Mouse (Mus musculus) brown adipose tissue, adult 24 weeks (tissue): Measurements from ENCODE around the gene Gnpda2. TPM values are rescaled to one million over a fixed set of nuclear protein-coding genes. Genes with fewer than 3 reads are reported as not detected.

Experiments used
- H3K27ac ChIP-seq: fragments of 200-500 bp; replicated peaks from 2 replicates; pipeline ENCODE4 v1.5.1; 2012; ENCODE audit warnings: low read depth, mild to moderate bottlenecking, low read length
- H3K4me1 ChIP-seq: fragments of 200-500 bp; 2 replicates; pipeline ENCODE4 v1.6.1; 2012; ENCODE audit warnings: low read length, mixed read lengths; ENCODE audit not compliant: control insufficient read depth, insufficient read depth, insufficient read length
- H3K4me3 ChIP-seq: fragments of 200-500 bp; 2 replicates; pipeline ENCODE4 v1.5.1; 2012; ENCODE audit warnings: low read depth, mild to moderate bottlenecking, low read length, moderate library complexity; ENCODE audit not compliant: insufficient read depth
- polyA plus RNA-seq: library from polyadenylated mRNA; stranded (reverse); fragments of >200 nt; gene quantifications from 2 replicates; pipeline ENCODE4 v1.2.4, GENCODE M21; 2012; ENCODE audit not compliant: missing spikeins, insufficient read depth, insufficient read length

Gene Gnpda2
- polyA plus RNA-seq, result 27.8 and 33.6 TPM in 2 replicates

GRCm38 (mm10) chr5:69591640-69592461 is at the start of gene Gnpda2:
Gene Gnpda2, minus strand, starts transcription at chr5:69592340.
- H3K27ac ChIP-seq, result peak within 1 kb of the TSS; percentile 56
- no peaks in the 10 kb centered on the region for H3K4me1 ChIP-seq
- peak within 1 kb of the TSS; percentile 84 for H3K4me3 ChIP-seq

DNA sequence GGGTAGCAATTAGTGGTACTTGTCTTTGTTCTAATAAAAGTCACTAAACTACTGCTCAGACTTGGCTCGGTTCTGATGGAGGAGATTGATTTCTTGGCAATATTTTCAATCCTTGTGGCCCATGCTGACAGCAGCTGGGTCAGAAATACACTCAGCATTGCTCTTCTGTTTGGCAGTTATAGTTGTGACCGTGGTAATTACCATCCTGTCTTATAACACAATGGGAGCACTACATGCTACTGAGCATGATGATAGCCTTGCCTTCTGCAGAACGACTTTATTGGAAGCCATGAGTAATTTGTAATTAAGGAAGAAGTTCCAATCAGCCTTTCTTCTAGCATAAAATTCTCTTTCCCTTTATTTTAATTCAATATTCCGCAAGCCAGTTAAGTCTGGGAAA is 42.6 kb upstream of the Gnpda2 start:
- H3K4me1 ChIP-seq, result no peaks in the 10 kb centered on the region

GRCm38 (mm10) chr5:69620899-69621298 is 28.8 kb upstream of the Gnpda2 start:
- Histone ChIP-seq H3K4me3 (no peak overlapping the region), H3K27ac (no peak overlapping the region), H3K4me1 (no peaks in the 10 kb centered on the region)

More for the DNA sequence above, 42.6 kb upstream of the Gnpda2 start:
- H3K4me3 ChIP-seq, result no peak overlapping the region
- no peak overlapping the region for H3K27ac ChIP-seq

- Histone ChIP-seq H3K4me3 (no peak overlapping the region), H3K27ac (no peak overlapping the region), H3K4me1 (no peaks in the 10 kb centered on the region)
Observed at GRCm38 (mm10) chr5:69613209-69613796, 21.2 kb upstream of the Gnpda2 start.

DNA sequence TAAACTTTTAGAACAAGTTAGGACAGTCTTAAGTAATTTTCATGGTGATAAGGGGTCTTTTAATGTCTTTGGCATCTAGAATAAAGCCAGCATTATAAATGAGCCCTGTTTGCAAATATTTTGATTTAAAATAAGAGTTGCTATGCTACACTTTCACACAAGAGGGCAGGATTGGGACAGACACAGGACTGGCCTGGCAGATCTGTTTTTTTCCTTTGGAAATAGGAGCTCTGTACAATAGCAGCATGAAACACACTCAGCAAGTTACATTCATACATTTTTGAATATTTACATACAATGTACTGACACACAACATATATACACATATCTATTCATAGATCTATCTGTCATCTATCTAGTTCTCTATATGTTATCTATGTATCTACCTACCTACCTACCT is 8.9 kb upstream of the Gnpda2 start:
- no peak overlapping the region for H3K27ac ChIP-seq
- H3K4me1 ChIP-seq, result no peaks in the 10 kb centered on the region
- H3K4me3 ChIP-seq, result no peak overlapping the region

DNA sequence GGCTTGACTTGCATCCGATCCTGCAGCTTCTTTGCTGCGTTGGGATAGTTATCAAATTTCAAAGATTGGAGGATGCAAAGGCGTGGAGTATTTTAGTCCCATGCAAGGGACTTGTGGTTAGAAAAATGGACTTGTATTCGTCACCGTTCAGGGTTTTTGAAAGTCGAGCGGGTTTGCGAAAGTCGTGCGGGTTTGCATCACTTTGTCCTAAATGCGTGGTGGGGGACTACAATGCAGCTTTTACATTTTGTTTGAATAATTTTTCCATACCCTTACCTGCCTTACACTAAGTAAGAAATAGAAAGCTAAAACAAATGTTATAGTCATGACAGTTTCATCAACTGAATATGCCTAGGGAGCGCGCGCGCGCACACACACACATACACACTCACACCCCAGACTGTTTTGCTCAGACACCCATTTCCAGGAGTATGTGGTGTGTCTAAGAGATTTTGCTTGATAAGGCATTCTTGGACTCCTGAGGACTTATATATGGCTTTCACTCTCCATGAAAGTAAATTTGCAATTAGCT is 34.7 kb downstream of the Gnpda2 start:
- H3K4me1 ChIP-seq, result no peaks in the 10 kb centered on the region
- no peak overlapping the region for H3K27ac ChIP-seq
- peak overlapping the region; percentile 95 for H3K4me3 ChIP-seq

DNA sequence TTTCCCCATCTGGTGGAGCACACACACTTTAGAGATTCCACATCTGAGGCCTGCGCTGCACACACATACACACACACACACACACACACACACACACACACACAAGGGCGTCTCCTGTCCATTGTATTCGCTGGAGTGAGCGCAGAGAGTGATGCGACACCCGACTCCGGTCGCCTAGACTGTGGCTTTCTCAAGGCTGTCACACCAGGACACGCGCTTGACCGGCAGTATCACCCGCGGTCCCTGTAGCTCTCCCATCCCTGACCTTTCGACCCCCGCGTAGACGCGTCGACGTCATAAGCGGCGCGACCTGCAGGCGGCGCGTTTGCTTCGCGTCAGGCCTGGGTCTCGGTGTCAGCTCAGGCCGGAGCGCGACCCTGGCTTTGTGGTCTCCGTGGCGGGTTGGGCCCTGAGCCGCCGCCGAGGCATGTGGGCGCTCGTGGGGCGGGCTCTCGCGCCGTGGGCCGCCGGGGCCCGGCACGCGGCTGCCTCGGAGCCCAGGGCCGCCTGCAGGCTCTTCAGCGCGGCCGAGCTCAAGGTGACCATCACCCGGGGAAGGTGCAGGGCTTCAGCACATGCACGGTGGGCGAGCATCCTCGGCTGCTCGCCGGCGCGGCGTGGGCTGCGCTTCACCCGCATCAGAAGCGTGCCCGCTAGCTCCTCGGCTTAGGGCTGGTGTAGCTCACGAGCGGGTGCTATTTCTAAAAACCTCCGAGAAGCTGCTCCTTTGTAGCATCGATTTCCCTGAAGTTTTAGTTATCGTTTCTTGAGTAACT is 35.3 kb downstream of the Gnpda2 start, which contains the start of gene Guf1:
Gene Guf1, plus strand, starts transcription at position 296 of the 776 bp plus-strand sequence.
- Histone ChIP-seq H3K27ac (peak within 1 kb of the TSS; percentile 65), H3K4me3 (peak within 1 kb of the TSS; percentile 95), H3K4me1 (no peaks in the 10 kb centered on the region)

- no peaks in the 10 kb centered on the region for H3K4me1 ChIP-seq
- H3K27ac ChIP-seq, result no peak within 1 kb of the TSS
- H3K4me3 ChIP-seq, result no peak within 1 kb of the TSS
Observed at GRCm38 (mm10) chr5:69542489-69542888, 49.7 kb downstream of the Gnpda2 start, which contains the start of gene Yipf7. Gene Yipf7, minus strand, starts transcription at chr5:69542648.

DNA sequence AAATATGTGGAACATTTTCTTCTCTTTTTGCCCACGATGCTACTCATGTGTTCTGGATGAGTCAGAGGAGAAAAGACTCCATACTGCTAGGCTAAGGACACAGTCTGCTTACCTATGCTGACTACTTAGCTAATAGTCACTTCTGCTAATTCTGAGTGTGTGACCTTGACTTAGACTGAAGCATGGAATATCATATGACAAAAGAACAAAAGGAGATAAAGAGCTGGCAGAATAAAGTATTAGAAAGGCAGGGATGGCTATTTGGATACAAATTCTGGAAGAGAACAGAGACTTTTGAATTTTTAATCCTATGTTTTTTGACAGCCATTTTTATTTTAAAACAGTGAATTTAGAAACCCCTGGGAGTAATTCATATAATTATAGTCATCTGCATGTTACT is 50.5 kb downstream of the Gnpda2 start:
- H3K4me1 ChIP-seq, result no peaks in the 10 kb centered on the region
- H3K27ac ChIP-seq, result no peak overlapping the region
- no peak overlapping the region for H3K4me3 ChIP-seq

GRCm38 (mm10) chr5:69523944-69524343 is 68.2 kb downstream of the Gnpda2 start:
- Histone ChIP-seq H3K4me3 (no peak overlapping the region), H3K4me1 (no peaks in the 10 kb centered on the region), H3K27ac (no peak overlapping the region)

Other genes starting within 250 kb of the Gnpda2 start
- 1.4 and 5.5 TPM in 2 replicates for gene Yipf7, start 49.7 kb downstream of the Gnpda2 start, polyA plus RNA-seq
- gene Guf1, start 35.4 kb downstream of the Gnpda2 start, polyA plus RNA-seq, result 36.7 and 46.3 TPM in 2 replicates